Mouse (Mus musculus): ENCODE measurements around the gene Fam104a. TPM values are rescaled to one million over a fixed set of nuclear protein-coding genes. Genes with fewer than 3 reads are reported as not detected.
"Not testable (repeated sequence)": the region's sequence is repeated elsewhere in the genome, so short reads cannot be mapped to it uniquely, and the experiment has no call there.

The Fam104a gene
- polyA plus RNA-seq, 1 experiment from 2014 or later: 49.6 TPM

GRCm38 (mm10) chr11:113666648-113667047 lies 17.3 kb downstream of the Fam104a start:
- ATAC-seq (replicated peaks; ENCODE audit: low FRiP score, low TSS enrichment, low read depth): peak; percentile 42; the same call in 1 of the 2 replicates
- H3K4me2 ChIP-seq (ENCODE audit: low read length): no peak overlapping the region

GRCm38 (mm10) chr11:113666205-113666604 lies 17.8 kb downstream of the Fam104a start:
- ATAC-seq (replicated peaks; ENCODE audit: low FRiP score, low TSS enrichment, low read depth) (no peak), DNase-seq (ENCODE audit: low spot score) (no peak)
- peaks cover 58% of the 10 kb centered on the region for H3K36me3 ChIP-seq (ENCODE audit: control insufficient read depth, insufficient read depth, low read length)
- H3K4me3 ChIP-seq (ENCODE audit: low read depth, low read length): no peak overlapping the region
- H3K9me3 ChIP-seq (ENCODE audit: control insufficient read depth, low read length): no peaks in the 10 kb centered on the region
- no peak overlapping the region for H3K9ac ChIP-seq (ENCODE audit: low read length)
- no peak overlapping the region for H3K4me2 ChIP-seq (ENCODE audit: low read length)
- H3K27ac ChIP-seq (ENCODE audit: low read depth): no peak overlapping the region
- H3K27me3 ChIP-seq (replicated peaks; ENCODE audit: control insufficient read depth, insufficient read depth, low read length): no peaks in the 10 kb centered on the region
- H3K4me1 ChIP-seq (replicated peaks; ENCODE audit: control insufficient read depth, insufficient read depth, low read length): peaks cover 7% of the 10 kb centered on the region; the same call in 1 of the 2 replicates
- 64% methylated on average over 6 of the region's 6 CpGs for WGBS

More at GRCm38 (mm10) chr11:113666648-113667047, 17.3 kb downstream of the Fam104a start:
- Histone ChIP-seq H3K4me1 (replicated peaks; ENCODE audit: control insufficient read depth, insufficient read depth, low read length) (peaks cover 7% of the 10 kb centered on the region; the same call in 1 of the 2 replicates), H3K9ac (ENCODE audit: low read length) (no peak overlapping the region), H3K4me3 (ENCODE audit: low read depth, low read length) (no peak overlapping the region), H3K9me3 (ENCODE audit: control insufficient read depth, low read length) (no peaks in the 10 kb centered on the region), H3K27me3 (replicated peaks; ENCODE audit: control insufficient read depth, insufficient read depth, low read length) (no peaks in the 10 kb centered on the region), H3K27ac (ENCODE audit: low read depth) (no peak overlapping the region), H3K36me3 (ENCODE audit: control insufficient read depth, insufficient read depth, low read length) (peaks cover 58% of the 10 kb centered on the region)
- WGBS: 38% methylated on average over 10 of the region's 10 CpGs
- no peak for DNase-seq (ENCODE audit: low spot score)

GRCm38 (mm10) chr11:113664279-113664678 lies 19.7 kb downstream of the Fam104a start:
- ATAC-seq (replicated peaks; ENCODE audit: low FRiP score, low TSS enrichment, low read depth): no peak
- Histone ChIP-seq H3K27ac (ENCODE audit: low read depth) (no peak overlapping the region), H3K9me3 (ENCODE audit: control insufficient read depth, low read length) (no peaks in the 10 kb centered on the region), H3K4me2 (ENCODE audit: low read length) (no peak overlapping the region), H3K9ac (ENCODE audit: low read length) (no peak overlapping the region), H3K36me3 (ENCODE audit: control insufficient read depth, insufficient read depth, low read length) (peaks cover 66% of the 10 kb centered on the region), H3K4me3 (ENCODE audit: low read depth, low read length) (no peak overlapping the region), H3K4me1 (replicated peaks; ENCODE audit: control insufficient read depth, insufficient read depth, low read length) (peaks cover 7% of the 10 kb centered on the region; the same call in 1 of the 2 replicates), H3K27me3 (replicated peaks; ENCODE audit: control insufficient read depth, insufficient read depth, low read length) (no peaks in the 10 kb centered on the region)
- WGBS: 87% methylated on average over 2 of the region's 2 CpGs
- no peak for DNase-seq (ENCODE audit: low spot score)

- H3K9me3 ChIP-seq (ENCODE audit: control insufficient read depth, low read length): no peaks in the 10 kb centered on the region
- DNase-seq (ENCODE audit: low spot score) (no peak), ATAC-seq (replicated peaks; ENCODE audit: low FRiP score, low TSS enrichment, low read depth) (no peak)
- no peak overlapping the region for H3K4me2 ChIP-seq (ENCODE audit: low read length)
- H3K27me3 ChIP-seq (replicated peaks; ENCODE audit: control insufficient read depth, insufficient read depth, low read length): no peaks in the 10 kb centered on the region
- H3K4me1 ChIP-seq (replicated peaks; ENCODE audit: control insufficient read depth, insufficient read depth, low read length): no peaks in the 10 kb centered on the region; the same call in 1 of the 2 replicates
- WGBS: 90% methylated on average over 18 of the region's 18 CpGs
- H3K4me3 ChIP-seq (ENCODE audit: low read depth, low read length): no peak overlapping the region
- peaks cover 82% of the 10 kb centered on the region for H3K36me3 ChIP-seq (ENCODE audit: control insufficient read depth, insufficient read depth, low read length)
- no peak overlapping the region for H3K27ac ChIP-seq (ENCODE audit: low read depth)
- H3K9ac ChIP-seq (ENCODE audit: low read length): no peak overlapping the region
Measured at GRCm38 (mm10) chr11:113661835-113662351, 22.1 kb downstream of the Fam104a start.

DNA sequence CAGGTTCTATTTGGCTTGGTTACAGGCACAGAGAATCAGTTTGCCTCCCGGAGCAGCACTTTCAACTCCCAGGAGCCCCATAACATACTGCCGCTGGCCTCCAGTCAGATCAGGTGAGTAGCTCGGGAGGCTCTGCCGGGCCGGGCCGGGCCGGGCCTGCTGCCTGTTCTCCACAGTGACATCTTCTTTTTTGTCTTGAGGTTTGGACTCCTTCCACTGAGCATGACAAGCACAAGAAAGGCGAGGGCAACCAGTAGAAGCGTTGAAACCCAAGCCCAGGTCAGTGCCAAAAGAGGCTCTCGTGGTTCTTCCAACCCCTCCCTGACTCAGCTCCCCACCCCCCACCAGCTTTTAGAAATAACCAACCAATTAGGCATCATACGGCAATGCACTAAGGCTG lies 23.0 kb downstream of the Fam104a start:
- Histone ChIP-seq H3K4me3 (ENCODE audit: low read depth, low read length) (no peak overlapping the region), H3K4me1 (replicated peaks; ENCODE audit: control insufficient read depth, insufficient read depth, low read length) (no peaks in the 10 kb centered on the region), H3K36me3 (ENCODE audit: control insufficient read depth, insufficient read depth, low read length) (peaks cover 91% of the 10 kb centered on the region), H3K9ac (ENCODE audit: low read length) (no peak overlapping the region), H3K4me2 (ENCODE audit: low read length) (no peak overlapping the region), H3K27ac (ENCODE audit: low read depth) (no peak overlapping the region), H3K9me3 (ENCODE audit: control insufficient read depth, low read length) (no peaks in the 10 kb centered on the region), H3K27me3 (replicated peaks; ENCODE audit: control insufficient read depth, insufficient read depth, low read length) (no peaks in the 10 kb centered on the region)
- ATAC-seq (replicated peaks; ENCODE audit: low FRiP score, low TSS enrichment, low read depth) (no peak), DNase-seq (ENCODE audit: low spot score) (no peak)
- 96% methylated on average over 11 of the region's 11 CpGs for WGBS

- H3K27ac ChIP-seq (ENCODE audit: low read depth); H3K4me1 ChIP-seq (replicated peaks; ENCODE audit: control insufficient read depth, insufficient read depth, low read length); H3K4me3 ChIP-seq (ENCODE audit: low read depth, low read length); H3K4me2 ChIP-seq (ENCODE audit: low read length); ATAC-seq (replicated peaks; ENCODE audit: low FRiP score, low TSS enrichment, low read depth); DNase-seq (ENCODE audit: low spot score); H3K9ac ChIP-seq (ENCODE audit: low read length); H3K9me3 ChIP-seq (ENCODE audit: control insufficient read depth, low read length); H3K27me3 ChIP-seq (replicated peaks; ENCODE audit: control insufficient read depth, insufficient read depth, low read length): not testable (repeated sequence)
- 93% methylated on average over 3 of the region's 3 CpGs for WGBS
- peaks cover 99% of the 10 kb centered on the region for H3K36me3 ChIP-seq (ENCODE audit: control insufficient read depth, insufficient read depth, low read length)
Measured at GRCm38 (mm10) chr11:113660213-113660612, 23.7 kb downstream of the Fam104a start.

DNA sequence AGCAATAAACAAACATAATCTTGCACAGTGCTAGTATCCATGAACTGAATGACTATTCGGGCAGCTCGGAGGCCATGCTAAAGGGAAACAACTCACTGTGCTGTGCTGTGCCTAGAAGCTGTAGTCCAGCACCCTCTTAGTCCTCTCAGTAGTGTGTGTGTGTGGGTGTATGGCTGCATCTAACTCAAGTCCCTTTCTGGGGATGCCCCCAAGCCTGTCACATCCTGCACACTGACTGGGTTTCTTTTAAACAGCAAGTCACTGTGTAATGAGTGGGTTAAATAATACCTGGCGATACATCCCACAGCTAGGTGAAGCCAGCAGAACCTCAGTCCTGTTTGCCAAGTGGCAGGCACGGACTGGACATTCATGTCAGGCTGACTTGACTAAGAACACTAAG lies 25.2 kb downstream of the Fam104a start:
- Histone ChIP-seq H3K27me3 (replicated peaks; ENCODE audit: control insufficient read depth, insufficient read depth, low read length) (no peaks in the 10 kb centered on the region), H3K9ac (ENCODE audit: low read length) (no peak overlapping the region), H3K36me3 (ENCODE audit: control insufficient read depth, insufficient read depth, low read length) (peaks cover 100% of the 10 kb centered on the region), H3K4me3 (ENCODE audit: low read depth, low read length) (no peak overlapping the region), H3K4me1 (replicated peaks; ENCODE audit: control insufficient read depth, insufficient read depth, low read length) (no peaks in the 10 kb centered on the region), H3K27ac (ENCODE audit: low read depth) (no peak overlapping the region), H3K4me2 (ENCODE audit: low read length) (no peak overlapping the region), H3K9me3 (ENCODE audit: control insufficient read depth, low read length) (no peaks in the 10 kb centered on the region)
- WGBS: 73% methylated on average over 4 of the region's 4 CpGs
- DNase-seq (ENCODE audit: low spot score) (no peak), ATAC-seq (replicated peaks; ENCODE audit: low FRiP score, low TSS enrichment, low read depth) (no peak)

DNA sequence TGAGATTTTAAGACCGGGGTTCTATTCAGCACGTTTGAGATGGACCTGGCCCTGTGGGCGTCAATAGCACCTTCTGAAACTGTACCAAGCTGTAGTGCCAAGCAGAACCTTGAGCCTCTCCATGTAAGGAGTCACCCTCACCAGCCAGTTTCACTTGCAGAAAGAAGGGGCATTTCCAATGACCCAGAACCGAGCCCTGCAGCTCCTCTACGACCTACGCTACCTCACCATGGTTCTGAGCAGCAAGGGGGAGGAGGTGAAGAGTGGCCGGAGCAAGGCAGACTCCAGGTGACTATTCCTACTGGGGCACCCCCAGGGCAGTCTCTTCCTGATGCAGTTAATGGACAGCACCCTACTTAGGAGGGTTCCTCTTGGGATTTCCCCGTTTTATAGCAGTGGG lies 25.6 kb downstream of the Fam104a start:
- Histone ChIP-seq H3K27ac (ENCODE audit: low read depth) (no peak overlapping the region), H3K36me3 (ENCODE audit: control insufficient read depth, insufficient read depth, low read length) (peaks cover 100% of the 10 kb centered on the region), H3K27me3 (replicated peaks; ENCODE audit: control insufficient read depth, insufficient read depth, low read length) (no peaks in the 10 kb centered on the region), H3K9ac (ENCODE audit: low read length) (no peak overlapping the region), H3K9me3 (ENCODE audit: control insufficient read depth, low read length) (no peaks in the 10 kb centered on the region), H3K4me3 (ENCODE audit: low read depth, low read length) (no peak overlapping the region), H3K4me1 (replicated peaks; ENCODE audit: control insufficient read depth, insufficient read depth, low read length) (no peaks in the 10 kb centered on the region), H3K4me2 (ENCODE audit: low read length) (no peak overlapping the region)
- WGBS: 87% methylated on average over 8 of the region's 8 CpGs
- ATAC-seq (replicated peaks; ENCODE audit: low FRiP score, low TSS enrichment, low read depth) (no peak), DNase-seq (ENCODE audit: low spot score) (no peak)

DNA sequence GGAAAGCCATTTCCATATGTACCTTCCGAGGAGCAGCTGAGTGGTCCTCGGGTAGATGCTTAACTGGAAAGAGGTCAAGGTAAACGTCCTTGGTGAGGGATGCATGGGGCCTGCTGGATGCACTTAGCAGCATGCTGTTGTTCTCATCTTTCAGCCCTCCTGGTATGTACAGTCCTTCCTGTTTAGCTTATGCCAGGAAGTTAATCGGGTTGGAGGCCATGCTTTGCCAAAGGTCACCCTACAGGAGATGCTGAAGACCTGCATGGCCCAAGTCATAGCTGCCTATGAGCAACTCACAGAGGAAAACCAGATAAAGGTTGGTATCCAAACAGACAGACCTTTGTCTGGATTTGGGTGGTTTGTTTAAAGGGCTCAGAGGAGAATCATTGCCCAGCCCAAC lies 26.7 kb downstream of the Fam104a start:
- no peak overlapping the region for H3K4me2 ChIP-seq (ENCODE audit: low read length)
- no peaks in the 10 kb centered on the region for H3K9me3 ChIP-seq (ENCODE audit: control insufficient read depth, low read length)
- H3K9ac ChIP-seq (ENCODE audit: low read length): no peak overlapping the region
- no peak for DNase-seq (ENCODE audit: low spot score)
- peaks cover 100% of the 10 kb centered on the region for H3K36me3 ChIP-seq (ENCODE audit: control insufficient read depth, insufficient read depth, low read length)
- H3K27ac ChIP-seq (ENCODE audit: low read depth): no peak overlapping the region
- ATAC-seq (replicated peaks; ENCODE audit: low FRiP score, low TSS enrichment, low read depth): no peak
- no peak overlapping the region for H3K4me3 ChIP-seq (ENCODE audit: low read depth, low read length)
- no peaks in the 10 kb centered on the region for H3K27me3 ChIP-seq (replicated peaks; ENCODE audit: control insufficient read depth, insufficient read depth, low read length)
- no peaks in the 10 kb centered on the region for H3K4me1 ChIP-seq (replicated peaks; ENCODE audit: control insufficient read depth, insufficient read depth, low read length)
- 48% methylated on average over 4 of the region's 4 CpGs for WGBS

Measured in intestine, embryonic 14.5 days (tissue).